Mouse (Mus musculus): ENCODE results near the gene Rps6kb2. TPM values are rescaled to one million over a fixed set of nuclear protein-coding genes. Genes with fewer than 3 reads are reported as not detected.
"Not testable (repeated sequence)": the region's sequence is repeated elsewhere in the genome, so short reads cannot be mapped to it uniquely, and the experiment has no call there.

Gene Rps6kb2
- polyA plus RNA-seq, 1 experiment from 2014 or later = 31.9 TPM

DNA sequence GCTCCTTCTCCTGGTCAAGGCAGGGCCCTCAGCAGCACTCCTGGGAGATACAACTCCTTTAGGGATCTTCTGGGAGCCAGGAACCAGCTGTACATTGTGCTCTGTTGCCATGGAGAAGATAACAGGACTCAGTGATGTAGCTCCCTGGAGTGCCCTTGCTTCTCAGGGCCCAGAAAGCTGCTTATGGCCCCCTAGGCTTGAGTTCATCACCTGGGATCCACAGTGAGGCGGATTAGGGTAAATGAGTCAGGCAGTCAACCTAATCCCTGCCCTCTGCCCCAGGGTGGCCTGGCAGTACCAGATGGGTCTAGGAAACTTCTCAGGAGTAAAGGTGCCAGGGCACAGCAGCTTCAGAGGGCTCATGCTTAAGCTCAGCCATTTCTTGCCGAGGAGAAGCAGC is 23.7 kb downstream of the Rps6kb2 start, which contains the start of gene Gpr152:
Gene Gpr152, plus strand, starts transcription at position 342 of the 400 bp plus-strand sequence.
- WGBS (ENCODE audit: insufficient replicate concordance) = 63% methylated on average over 2 of the region's 2 CpGs
- peaks cover 3% of the 10 kb centered on the region; the same call in 1 of the 2 replicates for H3K27me3 ChIP-seq (ENCODE audit: control insufficient read depth, insufficient read depth, low read depth, low read length)
- H3K9me3 ChIP-seq (replicated peaks; ENCODE audit: control insufficient read depth, low read length) = no peaks in the 10 kb centered on the region
- H3K36me3 ChIP-seq (ENCODE audit: control insufficient read depth, insufficient read depth) = no peaks in the 10 kb centered on the region
- no peak within 1 kb of the TSS for H3K9ac ChIP-seq (ENCODE audit: low read depth, low read length)
- H3K4me3 ChIP-seq (ENCODE audit: low read depth, low read length) = no peak within 1 kb of the TSS
- ATAC-seq (ENCODE audit: low read depth) = no peak
- no peak within 1 kb of the TSS for H3K27ac ChIP-seq (ENCODE audit: low read length)
- H3K4me2 ChIP-seq (ENCODE audit: low read depth, low read length) = no peak within 1 kb of the TSS
- H3K4me1 ChIP-seq (ENCODE audit: control insufficient read depth, low read depth, low read length) = no peaks in the 10 kb centered on the region; the same call in none of the 2 replicates

DNA sequence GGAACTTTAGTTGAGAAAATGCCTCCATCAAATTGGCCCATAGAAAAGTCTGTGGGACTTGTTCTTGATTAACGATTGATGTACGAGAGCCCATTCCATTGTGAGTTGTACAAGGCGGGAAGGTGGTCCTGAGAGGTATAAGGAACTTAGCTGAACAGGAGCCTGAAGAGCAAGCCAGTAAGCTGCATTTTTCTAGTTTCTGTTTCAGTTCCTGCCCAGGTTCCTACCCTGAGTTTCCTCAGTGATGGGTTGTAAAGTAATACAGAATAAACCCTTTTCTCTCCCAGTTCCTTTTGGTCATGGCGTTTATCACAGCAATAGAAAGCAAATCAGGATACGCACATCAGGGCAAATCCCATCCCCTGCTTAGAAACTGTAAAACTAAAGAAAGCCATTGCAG is 25.2 kb downstream of the Rps6kb2 start:
- ATAC-seq (ENCODE audit: low read depth) = no peak
- Histone ChIP-seq H3K36me3 (ENCODE audit: control insufficient read depth, insufficient read depth) (no peaks in the 10 kb centered on the region), H3K4me3 (ENCODE audit: low read depth, low read length) (no peak overlapping the region), H3K27ac (ENCODE audit: low read length) (no peak overlapping the region), H3K4me2 (ENCODE audit: low read depth, low read length) (no peak overlapping the region), H3K4me1 (ENCODE audit: control insufficient read depth, low read depth, low read length) (no peaks in the 10 kb centered on the region; the same call in none of the 2 replicates), H3K9me3 (replicated peaks; ENCODE audit: control insufficient read depth, low read length) (no peaks in the 10 kb centered on the region), H3K9ac (ENCODE audit: low read depth, low read length) (no peak overlapping the region), H3K27me3 (ENCODE audit: control insufficient read depth, insufficient read depth, low read depth, low read length) (peaks cover 3% of the 10 kb centered on the region; the same call in 1 of the 2 replicates)
- 64% methylated on average over 5 of the region's 5 CpGs for WGBS (ENCODE audit: insufficient replicate concordance)

DNA sequence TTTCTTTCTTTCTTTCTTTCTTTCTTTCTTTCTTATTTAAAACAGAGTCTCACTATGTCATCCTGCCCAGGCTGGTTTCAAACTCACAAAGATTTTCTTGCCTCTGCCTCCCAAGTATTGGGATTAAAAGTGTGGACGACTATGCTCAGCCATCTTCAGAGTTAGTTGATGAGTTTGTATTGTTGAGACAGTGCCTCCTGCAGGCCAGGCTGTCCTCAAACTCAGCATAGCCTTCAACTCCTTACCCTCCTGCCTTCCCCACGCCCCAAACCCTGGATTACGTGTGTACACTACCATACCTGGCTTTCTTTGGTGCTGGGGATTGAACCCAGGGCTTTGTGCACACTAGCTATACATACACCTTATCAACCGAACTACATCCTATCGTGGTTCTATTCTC is 26.7 kb downstream of the Rps6kb2 start:
- peaks cover 6% of the 10 kb centered on the region for H3K4me1 ChIP-seq (ENCODE audit: control insufficient read depth, low read depth, low read length)
- 64% methylated on average over 5 of the region's 5 CpGs for WGBS (ENCODE audit: insufficient replicate concordance)
- H3K27ac ChIP-seq (ENCODE audit: low read length) = no peak overlapping the region
- no peak for ATAC-seq (ENCODE audit: low read depth)
- no peaks in the 10 kb centered on the region for H3K9me3 ChIP-seq (replicated peaks; ENCODE audit: control insufficient read depth, low read length)
- H3K36me3 ChIP-seq (ENCODE audit: control insufficient read depth, insufficient read depth) = peaks cover 10% of the 10 kb centered on the region
- no peak overlapping the region for H3K9ac ChIP-seq (ENCODE audit: low read depth, low read length)
- H3K4me3 ChIP-seq (ENCODE audit: low read depth, low read length) = no peak overlapping the region
- no peak overlapping the region for H3K4me2 ChIP-seq (ENCODE audit: low read depth, low read length)
- peaks cover 3% of the 10 kb centered on the region; the same call in 1 of the 2 replicates for H3K27me3 ChIP-seq (ENCODE audit: control insufficient read depth, insufficient read depth, low read depth, low read length)

DNA sequence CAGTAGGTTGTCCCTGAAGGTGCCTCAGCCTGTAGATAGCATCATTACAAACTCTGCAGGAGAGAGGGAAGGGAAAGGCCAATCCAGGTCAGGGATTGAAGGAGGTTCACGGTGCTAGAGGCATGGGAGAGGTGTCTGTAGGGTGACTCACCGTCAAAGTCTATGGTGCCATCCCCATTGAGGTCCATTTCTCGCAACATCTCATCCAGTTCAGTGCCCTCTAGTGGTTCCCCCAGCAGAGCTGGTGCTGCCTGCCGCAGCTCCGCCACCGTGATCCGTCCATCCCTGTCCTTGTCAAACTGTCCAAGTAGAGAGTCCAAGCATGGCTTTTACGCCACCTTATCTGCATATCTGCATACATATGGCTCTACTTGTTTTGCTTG is 27.2 kb downstream of the Rps6kb2 start:
- not testable (repeated sequence) for H3K4me1 ChIP-seq (ENCODE audit: control insufficient read depth, low read depth, low read length); H3K27ac ChIP-seq (ENCODE audit: low read length); H3K27me3 ChIP-seq (ENCODE audit: control insufficient read depth, insufficient read depth, low read depth, low read length); H3K9me3 ChIP-seq (replicated peaks; ENCODE audit: control insufficient read depth, low read length); H3K9ac ChIP-seq (ENCODE audit: low read depth, low read length); H3K4me2 ChIP-seq (ENCODE audit: low read depth, low read length); H3K4me3 ChIP-seq (ENCODE audit: low read depth, low read length)
- WGBS (ENCODE audit: insufficient replicate concordance) = 10% methylated on average over 7 of the region's 8 CpGs
- ATAC-seq (ENCODE audit: low read depth) = peak; percentile 40
- H3K36me3 ChIP-seq (ENCODE audit: control insufficient read depth, insufficient read depth) = peaks cover 12% of the 10 kb centered on the region

DNA sequence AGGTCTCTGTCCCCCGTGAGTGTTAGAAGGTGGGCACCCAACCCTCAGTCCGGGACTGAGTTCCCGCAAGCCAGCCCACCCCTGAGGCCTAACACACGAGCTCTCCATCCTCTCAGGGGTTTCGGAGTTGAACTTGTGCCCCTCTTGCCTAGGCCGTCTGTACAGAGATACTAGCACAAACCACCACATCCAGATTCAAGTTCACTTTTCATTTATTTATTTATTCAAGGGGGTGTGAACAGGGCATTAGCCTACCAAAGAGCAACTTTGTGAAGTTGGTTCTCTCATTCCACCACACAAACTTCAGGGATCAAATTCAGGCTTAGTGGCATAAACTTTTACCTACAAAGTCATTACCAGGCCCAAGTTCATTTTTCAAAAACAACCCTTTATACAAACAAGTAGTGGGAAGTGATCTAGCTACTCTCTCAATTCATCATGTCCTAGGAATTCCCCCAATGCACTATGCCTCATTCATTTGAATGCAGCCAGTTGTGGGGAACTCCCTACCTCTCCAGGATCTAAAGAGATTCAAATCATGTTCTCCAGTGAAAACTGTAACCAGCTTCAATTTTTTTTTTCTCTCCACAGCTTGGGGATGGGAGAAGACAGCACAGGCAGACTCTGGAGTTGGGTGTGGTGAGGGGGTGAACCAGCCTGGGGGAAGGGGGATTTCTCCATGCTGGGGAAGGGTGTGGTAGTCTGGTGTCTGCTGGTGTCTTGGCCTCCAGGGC is 27.8 kb downstream of the Rps6kb2 start:
- not testable (repeated sequence) for H3K27me3 ChIP-seq (ENCODE audit: control insufficient read depth, insufficient read depth, low read depth, low read length); H3K9ac ChIP-seq (ENCODE audit: low read depth, low read length); H3K9me3 ChIP-seq (replicated peaks; ENCODE audit: control insufficient read depth, low read length); ATAC-seq (ENCODE audit: low read depth); H3K27ac ChIP-seq (ENCODE audit: low read length); H3K4me2 ChIP-seq (ENCODE audit: low read depth, low read length); H3K4me3 ChIP-seq (ENCODE audit: low read depth, low read length)
- Histone ChIP-seq H3K36me3 (ENCODE audit: control insufficient read depth, insufficient read depth) (peaks cover 12% of the 10 kb centered on the region), H3K4me1 (ENCODE audit: control insufficient read depth, low read depth, low read length) (peaks cover 12% of the 10 kb centered on the region)
- WGBS (ENCODE audit: insufficient replicate concordance) = 68% methylated on average over 6 of the region's 6 CpGs

DNA sequence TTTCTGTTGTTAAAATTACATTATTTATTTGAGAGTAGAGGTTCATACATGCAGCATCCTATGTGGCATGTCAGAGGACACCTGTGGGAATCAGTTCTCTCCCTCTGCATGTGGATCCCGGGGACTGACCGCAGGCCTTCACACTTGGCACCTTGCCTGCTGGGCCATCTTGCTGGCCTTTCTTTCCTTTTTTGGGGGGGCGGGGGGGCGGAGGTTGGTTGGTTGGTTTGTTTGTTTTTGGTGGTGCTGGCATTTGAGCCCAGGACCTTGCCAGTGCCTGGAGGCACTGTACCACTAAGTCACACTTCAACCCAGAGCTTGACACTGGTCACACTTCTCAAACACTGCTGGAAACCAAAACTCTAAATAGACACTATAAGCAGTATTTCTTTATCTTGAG is 28.8 kb downstream of the Rps6kb2 start:
- H3K9ac ChIP-seq (ENCODE audit: low read depth, low read length) = no peak overlapping the region
- H3K4me3 ChIP-seq (ENCODE audit: low read depth, low read length) = no peak overlapping the region
- ATAC-seq (ENCODE audit: low read depth) = no peak
- no peak overlapping the region for H3K4me2 ChIP-seq (ENCODE audit: low read depth, low read length)
- H3K9me3 ChIP-seq (replicated peaks; ENCODE audit: control insufficient read depth, low read length) = no peaks in the 10 kb centered on the region
- H3K36me3 ChIP-seq (ENCODE audit: control insufficient read depth, insufficient read depth) = peaks cover 14% of the 10 kb centered on the region
- 74% methylated on average over 4 of the region's 4 CpGs for WGBS (ENCODE audit: insufficient replicate concordance)
- H3K4me1 ChIP-seq (ENCODE audit: control insufficient read depth, low read depth, low read length) = peaks cover 19% of the 10 kb centered on the region
- peaks cover 3% of the 10 kb centered on the region; the same call in 1 of the 2 replicates for H3K27me3 ChIP-seq (ENCODE audit: control insufficient read depth, insufficient read depth, low read depth, low read length)
- H3K27ac ChIP-seq (ENCODE audit: low read length) = no peak overlapping the region

DNA sequence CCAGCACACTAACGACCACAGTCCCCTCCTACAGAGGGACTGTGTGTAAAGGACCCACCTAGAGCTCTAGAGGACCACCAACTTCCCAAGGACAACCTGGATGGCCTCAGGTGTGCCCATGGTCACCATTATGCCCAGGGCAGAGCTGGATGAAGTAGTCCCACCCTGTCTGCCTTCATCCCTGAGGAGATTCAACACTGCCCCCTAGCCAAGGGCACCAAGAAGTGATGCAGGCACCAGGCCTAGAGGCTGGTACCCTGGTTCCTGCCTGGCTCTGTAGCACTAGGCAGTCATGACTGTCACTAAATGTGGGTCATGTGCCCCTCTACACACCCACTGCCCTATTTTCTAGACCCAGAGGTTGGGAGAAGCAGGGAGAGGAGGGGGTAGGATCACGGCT is 31.4 kb downstream of the Rps6kb2 start:
- Histone ChIP-seq H3K27ac (ENCODE audit: low read length) (peak overlapping the region; percentile 82), H3K27me3 (ENCODE audit: control insufficient read depth, insufficient read depth, low read depth, low read length) (no peaks in the 10 kb centered on the region), H3K4me1 (ENCODE audit: control insufficient read depth, low read depth, low read length) (peaks cover 30% of the 10 kb centered on the region), H3K4me2 (ENCODE audit: low read depth, low read length) (peak overlapping the region; percentile 69; the same call in 1 of the 2 replicates), H3K9ac (ENCODE audit: low read depth, low read length) (peak overlapping the region; percentile 45; the same call in 1 of the 2 replicates), H3K9me3 (replicated peaks; ENCODE audit: control insufficient read depth, low read length) (no peaks in the 10 kb centered on the region), H3K4me3 (ENCODE audit: low read depth, low read length) (no peak overlapping the region; the same call in 1 of the 2 replicates), H3K36me3 (ENCODE audit: control insufficient read depth, insufficient read depth) (peaks cover 22% of the 10 kb centered on the region)
- 81% methylated on average over 2 of the region's 2 CpGs for WGBS (ENCODE audit: insufficient replicate concordance)
- ATAC-seq (ENCODE audit: low read depth) = peak; percentile 49

DNA sequence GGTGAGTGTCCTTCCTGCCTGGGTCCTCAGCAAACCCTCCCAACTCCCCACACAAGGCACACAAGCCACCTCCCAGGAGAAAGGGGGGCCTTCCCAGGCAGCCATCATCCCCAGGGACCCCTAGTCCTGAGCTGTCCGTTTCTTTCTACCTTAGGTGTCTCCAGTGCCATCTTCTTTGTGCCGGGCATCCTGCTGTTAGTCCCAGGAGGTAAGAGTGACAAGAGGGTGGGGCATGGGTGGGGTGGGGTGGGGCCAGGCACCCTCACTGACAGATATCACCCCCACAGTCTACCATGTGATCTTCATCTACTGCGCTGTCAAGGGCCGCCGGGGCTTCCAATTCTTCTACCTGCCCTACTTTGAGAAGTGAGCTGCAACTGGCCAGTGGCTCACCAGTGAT is 32.1 kb downstream of the Rps6kb2 start:
- peak; percentile 90 for ATAC-seq (ENCODE audit: low read depth)
- 32% methylated on average over 5 of the region's 5 CpGs for WGBS (ENCODE audit: insufficient replicate concordance)

DNA sequence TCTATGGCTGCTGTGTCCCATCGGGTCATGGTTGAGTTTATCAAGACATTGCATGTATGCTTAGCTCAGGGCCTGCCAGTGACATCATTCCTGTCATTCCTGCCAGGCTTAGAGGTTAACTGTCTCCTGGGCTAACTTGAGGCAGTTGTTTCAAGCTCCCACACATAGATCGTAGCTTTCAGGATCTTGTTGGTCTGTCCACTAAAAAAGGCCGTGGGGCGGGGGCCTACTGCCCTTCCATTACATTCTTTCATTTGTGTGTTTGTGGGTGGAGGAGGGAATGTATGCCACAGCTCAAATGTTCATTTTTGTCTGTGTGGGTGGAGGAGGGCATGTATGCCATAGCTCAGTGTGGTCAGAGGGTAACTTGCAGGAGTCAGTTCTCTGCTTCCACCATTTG is 33.0 kb downstream of the Rps6kb2 start:
- H3K4me2 ChIP-seq (ENCODE audit: low read depth, low read length) = peak overlapping the region; percentile 69

More for the DNA sequence above, 32.1 kb downstream of the Rps6kb2 start:
- Histone ChIP-seq H3K36me3 (ENCODE audit: control insufficient read depth, insufficient read depth) (peaks cover 22% of the 10 kb centered on the region), H3K4me2 (ENCODE audit: low read depth, low read length) (peak overlapping the region; percentile 69), H3K4me3 (ENCODE audit: low read depth, low read length) (peak overlapping the region; percentile 68), H3K9me3 (replicated peaks; ENCODE audit: control insufficient read depth, low read length) (no peaks in the 10 kb centered on the region), H3K4me1 (ENCODE audit: control insufficient read depth, low read depth, low read length) (peaks cover 34% of the 10 kb centered on the region), H3K9ac (ENCODE audit: low read depth, low read length) (peak overlapping the region; percentile 71), H3K27ac (ENCODE audit: low read length) (peak overlapping the region; percentile 84), H3K27me3 (ENCODE audit: control insufficient read depth, insufficient read depth, low read depth, low read length) (no peaks in the 10 kb centered on the region)

More for the DNA sequence above, 33.0 kb downstream of the Rps6kb2 start:
- Histone ChIP-seq H3K27me3 (ENCODE audit: control insufficient read depth, insufficient read depth, low read depth, low read length) (no peaks in the 10 kb centered on the region), H3K36me3 (ENCODE audit: control insufficient read depth, insufficient read depth) (peaks cover 22% of the 10 kb centered on the region), H3K4me1 (ENCODE audit: control insufficient read depth, low read depth, low read length) (peaks cover 36% of the 10 kb centered on the region), H3K27ac (ENCODE audit: low read length) (peak overlapping the region; percentile 84), H3K9me3 (replicated peaks; ENCODE audit: control insufficient read depth, low read length) (no peaks in the 10 kb centered on the region), H3K9ac (ENCODE audit: low read depth, low read length) (peak overlapping the region; percentile 71), H3K4me3 (ENCODE audit: low read depth, low read length) (peak overlapping the region; percentile 68)
- 64% methylated on average over 4 of the region's 4 CpGs for WGBS (ENCODE audit: insufficient replicate concordance)
- ATAC-seq (ENCODE audit: low read depth) = no peak
